Mouse (Mus musculus): ENCODE results near the gene Olig1. TPM values are rescaled to one million over a fixed set of nuclear protein-coding genes. Genes with fewer than 3 reads are reported as not detected.

Olig1 gene
- polyA plus RNA-seq, 1 experiment from 2014 or later = 0.28 TPM

DNA sequence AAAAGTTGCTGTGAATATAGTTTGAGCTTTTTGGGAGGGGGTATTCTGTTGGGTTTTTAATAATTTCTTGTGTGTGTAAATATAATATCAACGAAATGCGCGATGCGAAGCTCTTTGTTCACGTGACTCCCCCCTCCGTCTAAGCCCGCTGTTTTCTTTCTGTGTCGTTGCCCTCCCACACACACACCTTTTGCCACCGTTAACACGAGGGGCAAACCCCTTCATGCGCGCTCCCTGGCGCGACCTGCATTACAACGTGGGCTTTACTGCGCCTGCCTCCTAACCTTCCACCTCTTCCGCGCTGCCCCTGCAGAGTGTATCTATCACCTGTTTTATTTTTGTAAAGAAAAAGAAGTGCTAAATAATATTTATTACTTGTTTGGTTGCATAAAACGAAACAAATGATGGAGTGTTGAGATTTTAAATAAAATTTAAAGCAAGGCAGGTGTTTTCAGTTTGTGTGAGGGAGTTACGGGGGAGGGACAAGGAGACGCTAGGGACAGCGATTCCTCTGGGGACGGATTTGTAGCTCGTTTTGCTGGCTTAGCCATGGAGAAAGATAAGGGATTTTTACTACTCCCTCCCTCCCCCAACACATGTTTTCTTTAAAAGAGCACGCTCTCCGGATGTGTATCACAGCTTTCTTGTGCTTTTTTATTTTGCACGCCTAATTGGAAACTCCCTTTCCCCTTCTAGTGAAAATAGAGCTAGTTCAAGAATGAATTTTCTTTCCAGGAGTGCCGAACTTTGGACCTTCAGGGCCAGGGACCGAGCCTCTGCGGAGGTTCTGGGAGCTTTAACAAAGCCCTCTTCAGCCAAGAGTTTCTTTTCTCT is 41.1 kb upstream of the Olig1 start:
- no peaks in the 10 kb centered on the region for H3K36me3 ChIP-seq (replicated peaks; ENCODE audit: insufficient read depth, low read length)
- H3K27ac ChIP-seq (ENCODE audit: low read depth) = no peak overlapping the region
- H3K4me2 ChIP-seq (ENCODE audit: low read depth, low read length) = no peak overlapping the region
- no peak for DNase-seq
- H3K4me1 ChIP-seq (ENCODE audit: insufficient read depth) = peaks cover 2% of the 10 kb centered on the region; the same call in 1 of the 2 replicates
- no peak overlapping the region for H3K4me3 ChIP-seq (ENCODE audit: low read depth, low read length)
- no peaks in the 10 kb centered on the region for H3K9me3 ChIP-seq (ENCODE audit: low read length)
- ATAC-seq = no peak
- peaks cover 100% of the 10 kb centered on the region for H3K27me3 ChIP-seq (ENCODE audit: insufficient read depth, low read length)
- WGBS (ENCODE audit: insufficient replicate concordance) = 6% methylated on average over 30 of the region's 30 CpGs
- TF ChIP-seq CTCF (IDR thresholded peaks at IDR 0.05; ENCODE audit: low read depth) (no peak), EP300 (IDR thresholded peaks at IDR 0.05; ENCODE audit: low read depth) (no peak)
- no peak overlapping the region for H3K9ac ChIP-seq (replicated peaks)

- Histone ChIP-seq H3K27ac (ENCODE audit: low read depth) (no peak overlapping the region), H3K4me1 (ENCODE audit: insufficient read depth) (peaks cover 2% of the 10 kb centered on the region; the same call in 1 of the 2 replicates), H3K4me3 (ENCODE audit: low read depth, low read length) (no peak overlapping the region), H3K27me3 (ENCODE audit: insufficient read depth, low read length) (peaks cover 100% of the 10 kb centered on the region), H3K4me2 (ENCODE audit: low read depth, low read length) (no peak overlapping the region), H3K36me3 (replicated peaks; ENCODE audit: insufficient read depth, low read length) (no peaks in the 10 kb centered on the region), H3K9ac (replicated peaks) (no peak overlapping the region), H3K9me3 (ENCODE audit: low read length) (no peaks in the 10 kb centered on the region)
- no peak for TF ChIP-seq CTCF (IDR thresholded peaks at IDR 0.05; ENCODE audit: low read depth)
- ATAC-seq (no peak), DNase-seq (no peak)
- 6% methylated on average over 10 of the region's 10 CpGs for WGBS (ENCODE audit: insufficient replicate concordance)
Observed at GRCm38 (mm10) chr16:91229072-91229348, 40.6 kb upstream of the Olig1 start.

DNA sequence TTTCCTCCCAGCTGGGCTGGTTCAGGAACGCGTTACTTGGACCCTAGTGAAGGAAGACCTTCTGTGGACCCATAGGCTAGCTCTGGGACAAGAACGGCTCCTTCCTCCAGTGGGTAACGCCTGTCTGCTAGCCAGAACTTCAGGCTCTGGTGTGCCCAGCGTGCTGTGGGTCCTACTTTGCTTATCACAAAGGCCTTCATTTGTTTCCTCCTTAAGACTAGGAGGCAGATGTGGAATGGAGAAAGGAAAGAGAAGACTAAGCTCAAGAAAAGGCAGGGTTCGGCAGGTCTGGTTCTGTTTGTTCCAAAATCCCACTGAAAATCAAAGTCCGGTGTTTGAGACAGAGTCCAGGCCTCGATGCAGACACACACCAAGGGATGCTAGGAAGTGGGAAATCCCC is 39.9 kb upstream of the Olig1 start:
- Histone ChIP-seq H3K9me3 (ENCODE audit: low read length) (no peaks in the 10 kb centered on the region), H3K4me3 (ENCODE audit: low read depth, low read length) (no peak overlapping the region), H3K4me1 (ENCODE audit: insufficient read depth) (peaks cover 2% of the 10 kb centered on the region; the same call in 1 of the 2 replicates), H3K9ac (replicated peaks) (no peak overlapping the region), H3K4me2 (ENCODE audit: low read depth, low read length) (no peak overlapping the region), H3K36me3 (replicated peaks; ENCODE audit: insufficient read depth, low read length) (no peaks in the 10 kb centered on the region), H3K27ac (ENCODE audit: low read depth) (no peak overlapping the region), H3K27me3 (ENCODE audit: insufficient read depth, low read length) (peaks cover 100% of the 10 kb centered on the region)
- DNase-seq = no peak
- WGBS (ENCODE audit: insufficient replicate concordance) = 14% methylated on average over 8 of the region's 8 CpGs
- no peak for ATAC-seq
- TF ChIP-seq EP300 (IDR thresholded peaks at IDR 0.05; ENCODE audit: low read depth) (no peak), CTCF (IDR thresholded peaks at IDR 0.05; ENCODE audit: low read depth) (no peak)

GRCm38 (mm10) chr16:91231781-91232469 is 37.6 kb upstream of the Olig1 start:
- Histone ChIP-seq H3K27me3 (ENCODE audit: insufficient read depth, low read length) (peaks cover 91% of the 10 kb centered on the region), H3K9ac (replicated peaks) (no peak overlapping the region)

DNA sequence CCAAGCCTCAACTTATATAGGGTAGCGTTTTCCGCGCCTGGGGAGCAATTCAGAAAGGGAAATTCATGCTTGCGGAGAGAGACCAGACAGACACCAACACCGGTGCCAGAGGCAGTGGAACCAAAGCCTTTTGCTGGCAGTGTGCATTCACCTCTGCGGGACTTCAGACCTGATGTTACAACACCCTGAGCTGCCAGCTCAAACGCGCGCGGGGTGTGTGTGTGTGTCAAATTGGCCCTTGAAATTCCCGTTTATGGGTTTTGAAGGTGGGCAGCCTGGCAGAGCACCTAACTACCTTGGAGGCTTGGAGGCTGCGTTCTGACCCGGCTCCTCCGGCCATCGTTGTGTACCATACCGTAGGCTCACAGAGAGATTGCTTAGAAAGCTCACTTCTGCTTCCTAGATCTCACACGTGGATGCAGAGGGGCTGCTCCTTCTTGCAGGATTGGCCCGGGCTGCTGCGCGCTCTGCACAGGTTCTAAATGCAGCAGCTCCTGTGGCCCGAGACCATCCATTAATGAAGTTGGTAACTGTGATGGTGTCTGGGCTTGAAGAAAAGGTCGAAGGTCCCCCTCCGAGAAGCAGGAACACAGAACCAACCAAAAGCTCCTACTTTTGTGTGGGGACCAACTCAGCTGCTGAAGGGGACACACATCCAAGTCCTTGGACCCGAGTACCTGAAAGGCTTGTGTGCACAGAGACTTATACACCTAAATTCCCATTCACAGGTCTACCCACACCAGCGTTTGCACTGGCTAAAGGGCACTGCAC is 36.9 kb upstream of the Olig1 start:
- ATAC-seq = peak; percentile 54; the same call in 1 of the 2 replicates
- peaks cover 86% of the 10 kb centered on the region for H3K27me3 ChIP-seq (ENCODE audit: insufficient read depth, low read length)
- no peaks in the 10 kb centered on the region for H3K4me1 ChIP-seq (ENCODE audit: insufficient read depth)
- 6% methylated on average over 25 of the region's 25 CpGs for WGBS (ENCODE audit: insufficient replicate concordance)
- TF ChIP-seq EP300 (IDR thresholded peaks at IDR 0.05; ENCODE audit: low read depth) (no peak), CTCF (IDR thresholded peaks at IDR 0.05; ENCODE audit: low read depth) (no peak)
- no peaks in the 10 kb centered on the region for H3K36me3 ChIP-seq (replicated peaks; ENCODE audit: insufficient read depth, low read length)
- H3K9ac ChIP-seq (replicated peaks) = no peak overlapping the region
- no peak overlapping the region for H3K4me2 ChIP-seq (ENCODE audit: low read depth, low read length)
- DNase-seq = no peak
- no peak overlapping the region for H3K27ac ChIP-seq (ENCODE audit: low read depth)
- no peaks in the 10 kb centered on the region for H3K9me3 ChIP-seq (ENCODE audit: low read length)
- H3K4me3 ChIP-seq (ENCODE audit: low read depth, low read length) = no peak overlapping the region

More at GRCm38 (mm10) chr16:91231781-91232469, 37.6 kb upstream of the Olig1 start:
- Histone ChIP-seq H3K36me3 (replicated peaks; ENCODE audit: insufficient read depth, low read length) (no peaks in the 10 kb centered on the region), H3K4me2 (ENCODE audit: low read depth, low read length) (no peak overlapping the region), H3K4me1 (ENCODE audit: insufficient read depth) (no peaks in the 10 kb centered on the region), H3K4me3 (ENCODE audit: low read depth, low read length) (no peak overlapping the region), H3K27ac (ENCODE audit: low read depth) (no peak overlapping the region), H3K9me3 (ENCODE audit: low read length) (no peaks in the 10 kb centered on the region)
- no peak for TF ChIP-seq EP300 (IDR thresholded peaks at IDR 0.05; ENCODE audit: low read depth)
- TF ChIP-seq CTCF (IDR thresholded peaks at IDR 0.05; ENCODE audit: low read depth) = no peak
- no peak for DNase-seq
- ATAC-seq = no peak; the same call in 1 of the 2 replicates
- WGBS (ENCODE audit: insufficient replicate concordance) = 5% methylated on average over 26 of the region's 26 CpGs

All from liver, postnatal 0 days (tissue).